Mouse (Mus musculus) spleen, adult 2 months (tissue): Measurements from ENCODE around the gene Gapdhs.

Experiments used
- CTCF ChIP-seq: fragments of 200-500 bp; IDR thresholded peaks from 2 replicates; pipeline ENCODE4 v1.5.1; 2011; ENCODE audit warnings: mild to moderate bottlenecking, inconsistent platforms; ENCODE audit not compliant: insufficient read depth, insufficient read length, insufficient replicate concordance; ENCODE audit errors: extremely low read depth
- POLR2A ChIP-seq: fragments of 200-500 bp; IDR thresholded peaks from 2 replicates; pipeline ENCODE4 v1.6.1; 2011; ENCODE audit warnings: low read depth, low read length, inconsistent platforms

DNA sequence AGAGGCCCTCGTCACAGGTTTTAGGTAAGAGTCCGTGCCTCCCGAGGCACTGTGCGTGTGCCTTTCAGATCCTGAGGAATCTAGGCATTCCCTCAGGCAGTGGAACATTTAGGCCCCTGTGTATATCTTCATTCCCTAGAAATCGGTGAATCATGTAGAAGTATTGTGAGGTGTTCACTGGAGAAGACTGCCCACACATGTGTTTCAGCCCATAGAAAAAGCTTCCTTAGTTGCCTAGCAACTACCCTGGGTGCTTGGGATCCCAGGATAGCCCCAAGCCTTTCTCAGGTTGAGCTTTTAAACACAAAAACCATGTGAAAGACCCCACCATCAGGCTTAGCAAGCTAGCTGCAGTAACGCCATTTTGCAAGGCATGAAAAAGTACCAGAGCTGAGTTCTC lies 55.2 kb downstream of the Gapdhs start:
- TF ChIP-seq CTCF, result no peak
- no peak for TF ChIP-seq POLR2A
